Mouse (Mus musculus): ENCODE data around the gene Has1. TPM values are rescaled to one million over a fixed set of nuclear protein-coding genes. Genes with fewer than 3 reads are reported as not detected.

Gene Has1
- 0.74 and 0.78 TPM in 2 replicates for polyA plus RNA-seq (2015; fragmentation: Nextera tagmentation; extraction: Ambion mirVana)

- H3K4me1 ChIP-seq (ENCODE audit: insufficient read depth, low read length) = no peaks in the 10 kb centered on the region
- peak; percentile 31; the same call in 1 of the 2 replicates for ATAC-seq (ENCODE audit: low FRiP score, low TSS enrichment)
- no peak within 1 kb of the TSS for H3K4me3 ChIP-seq (ENCODE audit: low read length)
- no peak within 1 kb of the TSS for H3K4me2 ChIP-seq (replicated peaks; ENCODE audit: low read depth, low read length)
- no peak within 1 kb of the TSS for H3K9ac ChIP-seq (replicated peaks; ENCODE audit: low read length)
- H3K9me3 ChIP-seq (ENCODE audit: low read length) = no peaks in the 10 kb centered on the region
- 30% methylated on average over 8 of the region's 8 CpGs for WGBS
- H3K27me3 ChIP-seq (ENCODE audit: insufficient read depth, low read length) = no peaks in the 10 kb centered on the region
- no peak within 1 kb of the TSS for H3K27ac ChIP-seq (ENCODE audit: low read length)
- no peaks in the 10 kb centered on the region for H3K36me3 ChIP-seq (ENCODE audit: insufficient read depth, low read length)
Measured at GRCm38 (mm10) chr17:17855064-17855838, at the start of gene Has1. TSS of gene Has1 (minus strand) at chr17:17855205.

GRCm38 (mm10) chr17:17900768-17901167 is 45.8 kb upstream of the Has1 start:
- Histone ChIP-seq H3K36me3 (ENCODE audit: insufficient read depth, low read length) (no peaks in the 10 kb centered on the region), H3K27ac (ENCODE audit: low read length) (no peak overlapping the region), H3K4me2 (replicated peaks; ENCODE audit: low read depth, low read length) (no peak overlapping the region), H3K4me1 (ENCODE audit: insufficient read depth, low read length) (no peaks in the 10 kb centered on the region), H3K4me3 (ENCODE audit: low read length) (no peak overlapping the region), H3K9ac (replicated peaks; ENCODE audit: low read length) (no peak overlapping the region), H3K9me3 (ENCODE audit: low read length) (no peaks in the 10 kb centered on the region), H3K27me3 (ENCODE audit: insufficient read depth, low read length) (no peaks in the 10 kb centered on the region)
- ATAC-seq (ENCODE audit: low FRiP score, low TSS enrichment) = no peak
- 93% methylated on average over 1 of the region's 1 CpGs for WGBS

- Histone ChIP-seq H3K4me2 (replicated peaks; ENCODE audit: low read depth, low read length) (no peak overlapping the region), H3K36me3 (ENCODE audit: insufficient read depth, low read length) (no peaks in the 10 kb centered on the region), H3K4me3 (ENCODE audit: low read length) (no peak overlapping the region), H3K27me3 (ENCODE audit: insufficient read depth, low read length) (no peaks in the 10 kb centered on the region), H3K9ac (replicated peaks; ENCODE audit: low read length) (no peak overlapping the region), H3K9me3 (ENCODE audit: low read length) (no peaks in the 10 kb centered on the region), H3K27ac (ENCODE audit: low read length) (no peak overlapping the region), H3K4me1 (ENCODE audit: insufficient read depth, low read length) (no peaks in the 10 kb centered on the region)
- ATAC-seq (ENCODE audit: low FRiP score, low TSS enrichment) = no peak
- WGBS = 84% methylated on average over 2 of the region's 2 CpGs
Measured at GRCm38 (mm10) chr17:17899268-17899667, 44.3 kb upstream of the Has1 start.

- H3K4me1 ChIP-seq (ENCODE audit: insufficient read depth, low read length) = no peaks in the 10 kb centered on the region
- no peak overlapping the region for H3K9ac ChIP-seq (replicated peaks; ENCODE audit: low read length)
- H3K27me3 ChIP-seq (ENCODE audit: insufficient read depth, low read length) = no peaks in the 10 kb centered on the region
- H3K27ac ChIP-seq (ENCODE audit: low read length) = no peak overlapping the region
- no peak overlapping the region for H3K4me2 ChIP-seq (replicated peaks; ENCODE audit: low read depth, low read length)
- WGBS = 2% methylated on average over 4 of the region's 4 CpGs
- no peaks in the 10 kb centered on the region for H3K9me3 ChIP-seq (ENCODE audit: low read length)
- no peak overlapping the region for H3K4me3 ChIP-seq (ENCODE audit: low read length)
- no peak; the same call in 1 of the 2 replicates for ATAC-seq (ENCODE audit: low FRiP score, low TSS enrichment)
- H3K36me3 ChIP-seq (ENCODE audit: insufficient read depth, low read length) = no peaks in the 10 kb centered on the region
Measured at GRCm38 (mm10) chr17:17896039-17896438, 41.0 kb upstream of the Has1 start.

GRCm38 (mm10) chr17:17889732-17890425 is 34.9 kb upstream of the Has1 start:
- Histone ChIP-seq H3K36me3 (ENCODE audit: insufficient read depth, low read length) (no peaks in the 10 kb centered on the region), H3K4me3 (ENCODE audit: low read length) (no peak overlapping the region), H3K27me3 (ENCODE audit: insufficient read depth, low read length) (no peaks in the 10 kb centered on the region), H3K4me1 (ENCODE audit: insufficient read depth, low read length) (no peaks in the 10 kb centered on the region), H3K9me3 (ENCODE audit: low read length) (no peaks in the 10 kb centered on the region), H3K9ac (replicated peaks; ENCODE audit: low read length) (no peak overlapping the region), H3K27ac (ENCODE audit: low read length) (no peak overlapping the region), H3K4me2 (replicated peaks; ENCODE audit: low read depth, low read length) (no peak overlapping the region)
- 90% methylated on average over 2 of the region's 2 CpGs for WGBS
- no peak for ATAC-seq (ENCODE audit: low FRiP score, low TSS enrichment)

- Histone ChIP-seq H3K4me1 (ENCODE audit: insufficient read depth, low read length) (no peaks in the 10 kb centered on the region), H3K36me3 (ENCODE audit: insufficient read depth, low read length) (no peaks in the 10 kb centered on the region), H3K27ac (ENCODE audit: low read length) (no peak within 1 kb of the TSS), H3K4me2 (replicated peaks; ENCODE audit: low read depth, low read length) (no peak within 1 kb of the TSS), H3K9me3 (ENCODE audit: low read length) (no peaks in the 10 kb centered on the region), H3K4me3 (ENCODE audit: low read length) (no peak within 1 kb of the TSS), H3K27me3 (ENCODE audit: insufficient read depth, low read length) (no peaks in the 10 kb centered on the region), H3K9ac (replicated peaks; ENCODE audit: low read length) (no peak within 1 kb of the TSS)
- WGBS = 63% methylated on average over 1 of the region's 1 CpGs
- no peak for ATAC-seq (ENCODE audit: low FRiP score, low TSS enrichment)
Measured at GRCm38 (mm10) chr17:17887774-17888248, 32.8 kb upstream of the Has1 start, which contains the start of the genes Fpr2 and Fpr3. TSS of gene Fpr2 (plus strand) at chr17:17887824. TSS of gene Fpr3 (plus strand) at chr17:17887852.

GRCm38 (mm10) chr17:17883840-17884239 is 28.8 kb upstream of the Has1 start, which contains the start of gene Fpr1:
TSS of gene Fpr1 (minus strand) at chr17:17883940.
- no peaks in the 10 kb centered on the region for H3K36me3 ChIP-seq (ENCODE audit: insufficient read depth, low read length)
- no peak within 1 kb of the TSS for H3K4me3 ChIP-seq (ENCODE audit: low read length)
- ATAC-seq (ENCODE audit: low FRiP score, low TSS enrichment) = no peak
- H3K9ac ChIP-seq (replicated peaks; ENCODE audit: low read length) = no peak within 1 kb of the TSS
- H3K9me3 ChIP-seq (ENCODE audit: low read length) = no peaks in the 10 kb centered on the region
- no peaks in the 10 kb centered on the region for H3K4me1 ChIP-seq (ENCODE audit: insufficient read depth, low read length)
- no peak within 1 kb of the TSS for H3K27ac ChIP-seq (ENCODE audit: low read length)
- H3K27me3 ChIP-seq (ENCODE audit: insufficient read depth, low read length) = no peaks in the 10 kb centered on the region
- 60% methylated on average over 1 of the region's 1 CpGs for WGBS
- no peak within 1 kb of the TSS for H3K4me2 ChIP-seq (replicated peaks; ENCODE audit: low read depth, low read length)

GRCm38 (mm10) chr17:17882672-17883071 is 27.7 kb upstream of the Has1 start:
- H3K4me2 ChIP-seq (replicated peaks; ENCODE audit: low read depth, low read length) = no peak overlapping the region
- ATAC-seq (ENCODE audit: low FRiP score, low TSS enrichment) = no peak
- 81% methylated on average over 3 of the region's 3 CpGs for WGBS

GRCm38 (mm10) chr17:17879347-17879746 is 24.3 kb upstream of the Has1 start:
- Histone ChIP-seq H3K4me2 (replicated peaks; ENCODE audit: low read depth, low read length) (no peak overlapping the region), H3K4me3 (ENCODE audit: low read length) (no peak overlapping the region)
- WGBS = 94% methylated on average over 1 of the region's 1 CpGs

More at GRCm38 (mm10) chr17:17882672-17883071, 27.7 kb upstream of the Has1 start:
- Histone ChIP-seq H3K27ac (ENCODE audit: low read length) (no peak overlapping the region), H3K4me1 (ENCODE audit: insufficient read depth, low read length) (no peaks in the 10 kb centered on the region), H3K27me3 (ENCODE audit: insufficient read depth, low read length) (no peaks in the 10 kb centered on the region), H3K36me3 (ENCODE audit: insufficient read depth, low read length) (no peaks in the 10 kb centered on the region), H3K4me3 (ENCODE audit: low read length) (no peak overlapping the region), H3K9me3 (ENCODE audit: low read length) (no peaks in the 10 kb centered on the region), H3K9ac (replicated peaks; ENCODE audit: low read length) (no peak overlapping the region)

GRCm38 (mm10) chr17:17871697-17872096 is 16.7 kb upstream of the Has1 start:
- H3K27me3 ChIP-seq (ENCODE audit: insufficient read depth, low read length) = no peaks in the 10 kb centered on the region
- ATAC-seq (ENCODE audit: low FRiP score, low TSS enrichment) = no peak
- H3K9ac ChIP-seq (replicated peaks; ENCODE audit: low read length) = no peak overlapping the region
- no peaks in the 10 kb centered on the region for H3K4me1 ChIP-seq (ENCODE audit: insufficient read depth, low read length)
- H3K4me3 ChIP-seq (ENCODE audit: low read length) = no peak overlapping the region
- H3K36me3 ChIP-seq (ENCODE audit: insufficient read depth, low read length) = no peaks in the 10 kb centered on the region
- WGBS = 85% methylated on average over 2 of the region's 2 CpGs
- no peak overlapping the region for H3K27ac ChIP-seq (ENCODE audit: low read length)
- H3K4me2 ChIP-seq (replicated peaks; ENCODE audit: low read depth, low read length) = no peak overlapping the region
- no peaks in the 10 kb centered on the region for H3K9me3 ChIP-seq (ENCODE audit: low read length)

More at GRCm38 (mm10) chr17:17879347-17879746, 24.3 kb upstream of the Has1 start:
- no peak for ATAC-seq (ENCODE audit: low FRiP score, low TSS enrichment)
- Histone ChIP-seq H3K4me1 (ENCODE audit: insufficient read depth, low read length) (no peaks in the 10 kb centered on the region), H3K9ac (replicated peaks; ENCODE audit: low read length) (no peak overlapping the region), H3K27ac (ENCODE audit: low read length) (no peak overlapping the region), H3K9me3 (ENCODE audit: low read length) (no peaks in the 10 kb centered on the region), H3K36me3 (ENCODE audit: insufficient read depth, low read length) (no peaks in the 10 kb centered on the region), H3K27me3 (ENCODE audit: insufficient read depth, low read length) (no peaks in the 10 kb centered on the region)

Data from kidney, embryonic 16.5 days (tissue).